Mouse (Mus musculus): Measurements from ENCODE around the gene Rgr. TPM values are rescaled to one million over a fixed set of nuclear protein-coding genes. Genes with fewer than 3 reads are reported as not detected.
A peak's percentile ranks its signal among the peaks of the same experiment; 100 is the strongest.

Gene Rgr
- not detected for total RNA-seq (2021)
- long read RNA-seq, experiment 1, result 0 reads
- long read RNA-seq, experiment 2, result 0 reads

- DNase-seq, result no peak
Observed at GRCm38 (mm10) chr14:37048914-37049410, at the start of gene Rgr. Rgr (minus strand) TSS chr14:37048964.

DNA sequence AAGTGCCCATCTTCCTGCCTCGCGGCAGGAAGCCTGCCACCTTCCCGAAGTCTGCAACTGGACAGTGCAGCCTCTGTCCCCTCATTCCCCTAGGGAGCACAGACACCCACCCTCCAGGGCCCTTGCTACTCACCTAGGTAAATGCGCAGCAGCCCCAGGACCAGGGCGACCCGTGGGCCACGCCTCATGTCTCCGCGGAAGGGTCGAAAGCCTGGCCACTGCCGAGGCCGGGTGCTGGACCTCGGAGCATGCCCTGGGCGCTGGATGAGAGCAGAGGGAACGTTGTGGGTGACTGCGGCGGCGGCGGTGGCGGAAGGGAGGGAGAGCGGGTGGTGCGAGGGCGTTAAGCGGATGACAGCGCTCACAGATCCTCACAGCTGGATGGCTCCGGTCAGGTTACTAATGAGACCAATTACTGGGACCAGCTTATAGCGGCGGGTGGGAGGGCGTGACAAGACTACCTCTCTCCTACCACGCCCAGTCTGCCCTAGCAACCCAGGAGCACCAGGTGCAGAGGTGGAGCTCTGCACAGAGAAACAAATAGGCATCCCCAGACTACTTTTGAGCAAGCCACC is 49.3 kb upstream of the Rgr start, which contains the start of gene Cdhr1:
Gene Cdhr1, minus strand, starts transcription at position 392 of the 575 bp plus-strand sequence.
- DNase-seq, result peak in 1 of 2 experiments; percentile 10

DNA sequence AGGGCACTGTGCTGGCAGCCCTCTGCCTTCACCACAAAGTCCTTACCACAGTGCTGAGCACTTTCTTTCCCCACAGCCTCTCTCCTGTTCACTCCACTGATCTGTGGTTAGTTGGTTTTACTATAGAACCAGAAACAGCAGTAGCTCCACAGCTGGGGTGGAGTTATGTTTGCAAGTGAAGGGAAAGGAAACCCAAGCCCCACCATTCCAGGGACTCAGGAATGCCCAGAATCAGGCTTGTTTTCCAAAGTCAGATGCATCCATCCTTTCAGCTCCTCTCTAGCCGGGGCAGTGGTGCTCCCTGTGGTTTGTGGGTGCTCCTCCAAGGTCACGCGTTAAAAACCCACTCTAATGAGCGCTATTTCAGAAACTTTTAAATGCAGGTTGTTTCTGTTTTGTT is 46.8 kb upstream of the Rgr start:
- no peak for DNase-seq

DNA sequence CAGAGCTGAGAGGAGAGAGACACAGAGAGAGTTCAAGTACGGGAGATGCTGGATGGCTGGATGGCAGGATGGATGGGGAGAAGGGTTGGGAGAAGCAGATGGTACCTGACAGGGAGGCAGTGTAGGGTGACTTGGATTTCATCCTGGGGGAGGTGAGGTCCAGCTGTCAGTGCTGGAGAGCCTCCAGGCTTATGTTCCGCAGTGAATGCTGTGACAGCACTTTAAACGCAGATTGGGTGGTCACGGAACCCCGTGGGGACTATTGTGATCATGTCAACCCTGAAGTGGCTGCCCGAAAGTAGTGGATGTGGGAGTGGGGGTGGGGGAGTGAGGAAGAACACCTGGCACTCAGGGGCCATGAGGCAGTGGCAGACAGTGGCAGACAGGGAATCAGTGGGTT is 45.7 kb upstream of the Rgr start:
- no peak for DNase-seq

GRCm38 (mm10) chr14:37083755-37084154 is 35.0 kb upstream of the Rgr start:
- DNase-seq, result no peak

- DNase-seq, result no peak
Observed at GRCm38 (mm10) chr14:37080724-37081123, 32.0 kb upstream of the Rgr start.

DNA sequence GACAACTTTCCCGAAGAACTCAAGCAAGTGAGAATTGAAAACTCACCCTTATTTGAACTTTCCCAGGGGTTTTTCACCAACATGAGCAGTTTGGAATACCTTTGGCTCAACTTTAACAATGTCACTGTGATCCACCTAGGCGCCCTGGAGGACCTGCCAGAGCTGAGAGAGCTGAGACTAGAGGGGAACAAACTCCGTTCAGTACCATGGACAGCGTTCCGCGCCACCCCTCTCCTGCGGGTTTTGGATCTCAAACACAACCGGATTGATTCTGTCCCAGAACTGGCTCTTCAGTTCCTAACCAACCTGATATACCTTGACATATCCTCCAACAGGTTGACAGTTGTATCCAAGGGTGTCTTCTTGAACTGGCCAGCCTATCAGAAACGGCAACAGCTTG is 19.8 kb upstream of the Rgr start:
- DNase-seq, result peak; percentile 71 to 78

GRCm38 (mm10) chr14:37067629-37068028 is 18.9 kb upstream of the Rgr start, which contains the start of gene Lrit2:
Lrit2 (plus strand) TSS chr14:37067929.
- no peak for DNase-seq

DNA sequence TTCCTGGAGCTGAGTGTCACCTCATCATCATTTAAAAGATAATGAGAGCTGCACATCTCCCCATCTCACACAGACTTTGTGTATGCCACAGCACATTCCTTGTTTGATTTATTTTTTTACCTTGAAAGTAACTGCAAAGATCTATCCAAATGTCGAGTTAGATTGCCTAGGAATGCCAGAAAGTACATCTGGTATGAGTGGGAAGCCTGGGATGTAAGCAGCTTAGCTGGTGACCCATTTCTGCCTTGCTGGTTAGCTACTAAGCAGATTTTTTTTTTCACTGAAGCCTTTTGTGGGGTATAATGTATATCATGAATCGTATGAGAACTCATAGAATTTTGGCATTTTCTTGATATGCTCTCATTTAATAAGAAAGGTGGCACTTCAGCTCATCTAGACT is 17.9 kb upstream of the Rgr start:
- DNase-seq, result no peak

DNA sequence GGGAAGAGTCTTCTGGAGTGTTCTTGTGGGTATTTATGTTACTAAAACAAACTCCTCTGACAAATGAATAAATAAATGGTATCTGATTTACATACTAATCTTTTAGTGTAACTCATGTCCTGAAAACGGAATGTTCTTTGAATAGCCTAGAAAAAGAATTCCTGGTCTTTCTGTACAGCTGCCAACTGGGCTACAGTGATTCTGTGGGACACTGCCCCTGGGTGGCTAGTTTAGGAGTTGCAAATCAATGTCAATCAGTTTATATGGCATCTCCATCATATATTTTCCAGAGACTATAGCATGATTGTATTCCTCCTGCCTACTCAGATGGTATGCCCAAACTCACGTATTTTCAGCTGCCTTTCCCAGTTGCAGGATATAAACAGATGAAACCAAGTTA is 16.1 kb upstream of the Rgr start:
- DNase-seq, result no peak

GRCm38 (mm10) chr14:37034432-37034831 is 14.3 kb downstream of the Rgr start:
- no peak for DNase-seq

DNA sequence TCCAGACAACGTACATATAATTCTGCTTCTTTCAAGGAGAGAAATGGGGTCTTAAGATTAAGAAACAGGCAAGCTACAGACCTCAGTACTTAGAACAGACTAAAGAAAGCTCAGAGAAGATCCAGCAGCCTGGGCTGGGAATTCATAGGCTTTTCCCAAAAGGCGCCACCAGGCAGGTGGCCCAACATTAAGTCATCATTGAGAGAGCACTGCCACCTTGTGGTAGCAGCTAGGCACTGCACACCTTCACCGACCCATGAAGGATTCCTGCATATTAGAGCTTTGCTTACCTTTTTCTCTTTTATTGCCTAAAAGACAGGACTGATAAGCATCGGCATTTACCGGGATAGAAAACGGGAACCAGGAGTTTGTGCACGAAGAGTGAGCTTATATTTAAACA is 15.5 kb downstream of the Rgr start:
- DNase-seq, result peak; percentile 72 to 78

DNA sequence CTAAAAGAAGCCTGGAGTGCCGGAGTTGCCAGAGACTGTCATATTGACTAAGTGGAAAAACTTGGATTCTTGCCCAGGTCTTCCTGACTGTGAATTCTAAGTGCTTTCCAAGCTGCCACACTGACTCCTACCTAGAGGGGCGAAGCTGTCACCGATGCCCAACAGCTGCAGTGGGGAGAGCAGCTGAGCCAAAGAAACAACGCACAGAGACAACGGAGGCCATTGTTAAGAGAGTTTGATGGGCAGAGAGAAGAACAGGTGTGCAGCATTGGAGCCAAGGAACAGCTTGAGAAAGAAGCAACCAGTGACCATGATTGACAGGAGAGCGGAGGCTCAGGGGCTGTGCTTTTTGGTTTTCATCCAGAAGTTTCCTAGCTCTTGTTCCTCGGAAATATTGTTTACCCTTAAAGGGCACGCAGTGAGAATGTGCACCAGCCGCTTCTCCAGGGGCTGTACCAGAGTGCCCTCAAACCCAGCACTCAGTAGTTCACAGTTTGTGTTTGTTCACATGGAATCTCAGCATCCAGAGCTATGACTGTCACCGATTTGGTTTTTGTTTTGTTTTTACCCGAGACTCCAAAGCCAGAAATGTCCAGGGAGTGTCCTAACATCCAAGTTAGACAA is 16.2 kb downstream of the Rgr start:
- no peak for DNase-seq

- DNase-seq, result peak in 1 of 2 experiments; percentile 6
Observed at GRCm38 (mm10) chr14:37028555-37028954, 20.2 kb downstream of the Rgr start.

DNA sequence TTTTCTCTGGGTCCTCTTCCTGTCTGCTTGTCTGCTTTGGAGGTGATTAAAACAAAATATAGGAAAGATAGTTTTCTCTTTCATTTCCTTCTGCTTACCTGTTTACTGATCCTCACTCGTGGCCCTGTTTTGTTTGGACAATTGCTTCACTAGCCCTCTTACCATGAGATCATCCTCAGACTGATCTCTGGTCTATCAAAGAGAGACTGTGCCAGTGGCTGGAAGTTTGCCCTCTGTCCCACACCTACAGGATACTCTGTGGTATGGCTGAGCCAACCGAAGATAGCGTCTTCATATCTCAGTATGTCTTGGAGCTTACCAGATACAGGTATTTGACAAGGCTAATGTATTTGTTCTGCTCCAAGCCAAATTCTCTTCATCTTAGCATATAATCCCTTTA is 20.8 kb downstream of the Rgr start:
- DNase-seq, result no peak

GRCm38 (mm10) chr14:37027248-37027933 is 21.4 kb downstream of the Rgr start:
- DNase-seq, result no peak

GRCm38 (mm10) chr14:37015894-37016293 is 32.9 kb downstream of the Rgr start:
- peak; percentile 3 to 54 for DNase-seq

GRCm38 (mm10) chr14:37013644-37014043 is 35.1 kb downstream of the Rgr start:
- DNase-seq, result no peak

DNA sequence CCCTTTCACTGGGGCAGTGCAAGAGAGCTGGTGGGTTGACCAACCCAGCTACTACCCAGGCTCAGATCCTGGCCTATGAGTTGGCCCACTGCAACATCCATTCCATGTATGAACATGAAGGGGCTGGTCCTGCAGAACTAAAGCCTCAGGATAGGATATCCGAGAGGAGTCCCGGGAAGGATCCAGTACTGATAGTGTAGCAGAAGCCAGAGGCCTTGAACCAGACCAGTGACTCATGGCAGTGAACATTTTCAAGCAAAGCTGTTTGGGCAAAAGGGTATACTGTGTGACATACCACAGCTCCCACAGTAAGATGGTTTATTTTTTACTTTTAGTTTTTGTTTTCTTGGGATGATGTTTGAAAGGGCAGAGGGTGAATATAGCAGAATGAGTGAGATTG is 39.1 kb downstream of the Rgr start:
- DNase-seq, result peak; percentile 34 to 44

DNA sequence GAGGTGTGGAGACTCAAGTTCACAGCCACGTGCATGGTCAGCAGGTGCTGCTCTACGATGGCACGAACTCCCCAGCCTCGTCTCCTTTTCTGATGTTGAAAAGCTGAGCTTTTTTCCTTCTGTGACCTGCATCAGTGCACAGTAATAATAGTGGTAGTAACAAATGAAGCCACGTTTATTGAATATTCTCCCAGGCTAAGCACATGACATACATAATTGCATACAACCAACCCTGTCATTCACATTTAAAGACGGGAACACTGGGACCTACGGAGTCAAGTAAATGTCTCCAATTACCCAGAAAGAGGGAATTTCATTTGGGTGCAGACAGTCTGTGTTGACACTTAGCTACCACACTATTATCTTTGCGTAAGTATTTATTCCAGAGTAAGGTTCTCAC is 42.3 kb downstream of the Rgr start:
- no peak for DNase-seq

GRCm38 (mm10) chr14:37005865-37006264 is 42.9 kb downstream of the Rgr start:
- DNase-seq, result no peak

DNA sequence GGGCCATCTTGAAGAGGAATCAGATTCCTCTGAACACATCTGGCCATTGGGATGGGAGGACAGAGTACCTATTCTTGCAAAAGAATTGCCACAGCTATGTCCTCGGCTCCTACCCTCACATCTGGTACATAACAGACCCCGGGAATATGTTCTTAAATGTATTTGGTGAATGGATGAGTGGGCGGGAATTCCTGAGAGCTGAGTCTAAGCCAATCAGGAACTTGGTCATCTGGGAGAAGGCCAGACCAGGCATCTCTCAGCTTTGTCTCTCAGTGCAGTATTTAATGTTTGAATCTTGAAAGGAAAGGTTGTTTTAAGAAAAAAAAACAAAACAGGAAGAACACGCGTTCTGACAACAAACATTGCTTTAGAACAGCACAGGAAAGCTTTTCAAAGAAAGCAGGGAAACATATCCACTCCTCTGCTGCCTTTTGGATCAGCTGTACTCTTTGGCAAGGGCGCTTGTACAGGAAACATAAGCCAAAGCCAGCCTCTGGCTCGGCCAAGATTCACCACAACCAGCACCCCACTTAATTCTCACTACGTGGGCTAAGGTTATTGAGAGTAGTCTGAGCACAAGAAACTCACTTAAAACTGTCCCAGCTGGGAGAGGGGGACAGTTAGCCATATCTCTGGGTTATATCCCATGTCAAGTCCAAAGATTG is 45.2 kb downstream of the Rgr start:
- no peak for DNase-seq

- no peak for DNase-seq
Observed at GRCm38 (mm10) chr14:37002852-37003251, 45.9 kb downstream of the Rgr start.
